Mouse (Mus musculus): ENCODE results near the gene Pygo2. TPM values are rescaled to one million over a fixed set of nuclear protein-coding genes. Genes with fewer than 3 reads are reported as not detected.
A peak's percentile ranks its signal among the peaks of the same experiment; 100 is the strongest.

Pygo2 gene
- polyA plus RNA-seq, 1 experiment from 2014 or later: 52.5 TPM

DNA sequence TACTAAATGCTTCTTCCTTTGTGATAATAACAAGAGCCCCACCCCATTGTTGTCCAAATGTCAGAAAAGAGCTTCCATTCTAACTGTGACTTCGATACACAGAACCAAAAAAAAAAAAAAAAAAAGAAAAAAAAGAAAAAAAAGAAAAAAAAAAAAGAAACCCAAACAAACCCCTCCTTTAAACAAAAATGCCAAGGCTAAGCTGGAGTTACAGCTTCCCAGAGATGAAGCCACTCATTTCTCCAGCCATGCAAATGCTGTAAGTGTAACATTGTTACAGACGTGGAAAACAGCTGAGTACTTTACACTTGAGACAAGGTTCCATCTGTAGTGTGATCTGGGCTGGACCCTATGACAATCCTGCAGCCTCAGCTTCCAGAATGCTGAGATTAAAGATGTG is 12.9 kb upstream of the Pygo2 start:
- Histone ChIP-seq H3K27me3 (no peaks in the 10 kb centered on the region), H3K27ac (replicated peaks) (peak overlapping the region; percentile 87), H3K9ac (replicated peaks) (peak overlapping the region; percentile 62), H3K36me3 (peaks cover 28% of the 10 kb centered on the region), H3K4me2 (replicated peaks) (peak overlapping the region; percentile 94), H3K4me1 (peaks cover 36% of the 10 kb centered on the region), H3K9me3 (no peaks in the 10 kb centered on the region), H3K4me3 (peak overlapping the region; percentile 65)
- WGBS: 25% methylated on average over 2 of the region's 2 CpGs
- ATAC-seq (ENCODE audit: low FRiP score, low read depth): no peak

GRCm38 (mm10) chr3:89417840-89418169 is 12.2 kb upstream of the Pygo2 start:
- Histone ChIP-seq H3K27me3 (no peaks in the 10 kb centered on the region), H3K4me1 (peaks cover 42% of the 10 kb centered on the region), H3K27ac (replicated peaks) (peak overlapping the region; percentile 87), H3K9me3 (no peaks in the 10 kb centered on the region), H3K4me2 (replicated peaks) (peak overlapping the region; percentile 94), H3K36me3 (peaks cover 28% of the 10 kb centered on the region), H3K4me3 (peak overlapping the region; percentile 65), H3K9ac (replicated peaks) (peak overlapping the region; percentile 62)
- 0% methylated on average over 20 of the region's 20 CpGs for WGBS
- peak; percentile 47 for ATAC-seq (ENCODE audit: low FRiP score, low read depth)

- peaks cover 42% of the 10 kb centered on the region for H3K4me1 ChIP-seq
- under 1% methylated on average over 39 of the region's 39 CpGs for WGBS
- ATAC-seq (ENCODE audit: low FRiP score, low read depth): peak; percentile 96
Measured at GRCm38 (mm10) chr3:89418170-89418860, 11.7 kb upstream of the Pygo2 start, which contains the start of the genes Cks1b and Shc1. Gene Cks1b, minus strand, starts transcription at chr3:89418383. Gene Shc1, plus strand, starts transcription at chr3:89418443.

GRCm38 (mm10) chr3:89418861-89419250 is 11.2 kb upstream of the Pygo2 start:
- peaks cover 27% of the 10 kb centered on the region for H3K36me3 ChIP-seq
- 0% methylated on average over 16 of the region's 16 CpGs for WGBS
- peak; percentile 27; the same call in 1 of the 2 replicates for ATAC-seq (ENCODE audit: low FRiP score, low read depth)
- H3K4me3 ChIP-seq: peak overlapping the region; percentile 65
- no peaks in the 10 kb centered on the region for H3K27me3 ChIP-seq
- H3K27ac ChIP-seq (replicated peaks): peak overlapping the region; percentile 87
- peaks cover 42% of the 10 kb centered on the region for H3K4me1 ChIP-seq
- H3K4me2 ChIP-seq (replicated peaks): peak overlapping the region; percentile 94
- H3K9me3 ChIP-seq: no peaks in the 10 kb centered on the region
- peak overlapping the region; percentile 71 for H3K9ac ChIP-seq (replicated peaks)

More at GRCm38 (mm10) chr3:89418170-89418860, 11.7 kb upstream of the Pygo2 start, which contains the start of the genes Cks1b and Shc1:
- peak within 1 kb of the TSS; percentile 65 for H3K4me3 ChIP-seq
- H3K36me3 ChIP-seq: peaks cover 28% of the 10 kb centered on the region
- H3K9me3 ChIP-seq: no peaks in the 10 kb centered on the region
- H3K27me3 ChIP-seq: no peaks in the 10 kb centered on the region
- peak within 1 kb of the TSS; percentile 94 for H3K4me2 ChIP-seq (replicated peaks)
- peak within 1 kb of the TSS; percentile 87 for H3K27ac ChIP-seq (replicated peaks)
- peak within 1 kb of the TSS; percentile 71 for H3K9ac ChIP-seq (replicated peaks)

GRCm38 (mm10) chr3:89419571-89419970 is 10.4 kb upstream of the Pygo2 start:
- peak overlapping the region; percentile 87 for H3K27ac ChIP-seq (replicated peaks)
- peaks cover 42% of the 10 kb centered on the region for H3K4me1 ChIP-seq
- H3K27me3 ChIP-seq: no peaks in the 10 kb centered on the region
- H3K9me3 ChIP-seq: no peaks in the 10 kb centered on the region
- 5% methylated on average over 9 of the region's 9 CpGs for WGBS
- H3K4me2 ChIP-seq (replicated peaks): peak overlapping the region; percentile 94
- peaks cover 21% of the 10 kb centered on the region for H3K36me3 ChIP-seq
- peak overlapping the region; percentile 71 for H3K9ac ChIP-seq (replicated peaks)
- H3K4me3 ChIP-seq: peak overlapping the region; percentile 65
- no peak for ATAC-seq (ENCODE audit: low FRiP score, low read depth)

- Histone ChIP-seq H3K9me3 (no peaks in the 10 kb centered on the region), H3K9ac (replicated peaks) (peak overlapping the region; percentile 71; the same call in 1 of the 2 replicates), H3K4me1 (peaks cover 42% of the 10 kb centered on the region), H3K4me3 (peak overlapping the region; percentile 65), H3K27me3 (no peaks in the 10 kb centered on the region), H3K4me2 (replicated peaks) (peak overlapping the region; percentile 94), H3K36me3 (peaks cover 21% of the 10 kb centered on the region), H3K27ac (replicated peaks) (peak overlapping the region; percentile 87; the same call in 1 of the 2 replicates)
- no peak for ATAC-seq (ENCODE audit: low FRiP score, low read depth)
- 42% methylated on average over 3 of the region's 3 CpGs for WGBS
Measured at GRCm38 (mm10) chr3:89419981-89420380, 10.0 kb upstream of the Pygo2 start.

DNA sequence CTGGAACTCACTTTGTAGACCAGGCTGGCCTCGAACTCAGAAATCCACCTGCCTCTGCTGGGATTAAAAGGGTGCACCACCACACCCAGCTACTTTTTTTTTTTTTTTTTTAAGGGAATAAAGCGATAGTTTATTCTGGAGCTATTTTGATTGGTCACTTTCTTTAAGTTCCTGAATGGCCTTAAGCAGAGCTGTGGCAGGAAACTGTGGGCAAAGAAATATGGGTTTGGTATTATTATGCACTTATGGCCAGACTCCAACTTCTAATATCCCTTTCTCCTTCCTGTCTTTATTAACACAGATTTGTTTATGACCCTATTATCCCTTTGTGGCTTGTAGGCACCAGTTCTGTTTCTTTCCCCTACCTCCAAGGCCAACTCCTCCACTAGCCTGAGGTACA is 9.6 kb upstream of the Pygo2 start:
- ATAC-seq (ENCODE audit: low FRiP score, low read depth): no peak
- no peaks in the 10 kb centered on the region for H3K9me3 ChIP-seq
- WGBS: 78% methylated on average over 2 of the region's 2 CpGs
- peaks cover 21% of the 10 kb centered on the region for H3K36me3 ChIP-seq
- peaks cover 42% of the 10 kb centered on the region for H3K4me1 ChIP-seq
- H3K9ac ChIP-seq (replicated peaks): no peak overlapping the region
- H3K27ac ChIP-seq (replicated peaks): no peak overlapping the region
- H3K4me3 ChIP-seq: no peak overlapping the region
- H3K27me3 ChIP-seq: no peaks in the 10 kb centered on the region
- H3K4me2 ChIP-seq (replicated peaks): peak overlapping the region; percentile 48; the same call in 1 of the 2 replicates

- ATAC-seq (ENCODE audit: low FRiP score, low read depth): peak; percentile 21; the same call in 1 of the 2 replicates
- H3K36me3 ChIP-seq: peaks cover 13% of the 10 kb centered on the region
- peak overlapping the region; percentile 54; the same call in 1 of the 2 replicates for H3K9ac ChIP-seq (replicated peaks)
- WGBS: 2% methylated on average over 11 of the region's 11 CpGs
- peak overlapping the region; percentile 48 for H3K4me2 ChIP-seq (replicated peaks)
- H3K4me3 ChIP-seq: peak overlapping the region; percentile 35
- no peaks in the 10 kb centered on the region for H3K9me3 ChIP-seq
- peaks cover 42% of the 10 kb centered on the region for H3K4me1 ChIP-seq
- H3K27ac ChIP-seq (replicated peaks): 0 out of 2 replicates have a peak overlapping the region, but pooled peaks have one; percentile 26
- no peaks in the 10 kb centered on the region for H3K27me3 ChIP-seq
Measured at GRCm38 (mm10) chr3:89421002-89421774, 8.8 kb upstream of the Pygo2 start.

- no peaks in the 10 kb centered on the region for H3K27me3 ChIP-seq
- H3K36me3 ChIP-seq: peaks cover 11% of the 10 kb centered on the region
- H3K4me2 ChIP-seq (replicated peaks): peak overlapping the region; percentile 48
- no peak for ATAC-seq (ENCODE audit: low FRiP score, low read depth)
- peak overlapping the region; percentile 35 for H3K4me3 ChIP-seq
- peaks cover 38% of the 10 kb centered on the region for H3K4me1 ChIP-seq
- no peaks in the 10 kb centered on the region for H3K9me3 ChIP-seq
- 7% methylated on average over 22 of the region's 22 CpGs for WGBS
- H3K9ac ChIP-seq (replicated peaks): peak overlapping the region; percentile 54
- 0 out of 2 replicates have a peak overlapping the region, but pooled peaks have one; percentile 26 for H3K27ac ChIP-seq (replicated peaks)
Measured at GRCm38 (mm10) chr3:89421810-89422473, 8.1 kb upstream of the Pygo2 start.

DNA sequence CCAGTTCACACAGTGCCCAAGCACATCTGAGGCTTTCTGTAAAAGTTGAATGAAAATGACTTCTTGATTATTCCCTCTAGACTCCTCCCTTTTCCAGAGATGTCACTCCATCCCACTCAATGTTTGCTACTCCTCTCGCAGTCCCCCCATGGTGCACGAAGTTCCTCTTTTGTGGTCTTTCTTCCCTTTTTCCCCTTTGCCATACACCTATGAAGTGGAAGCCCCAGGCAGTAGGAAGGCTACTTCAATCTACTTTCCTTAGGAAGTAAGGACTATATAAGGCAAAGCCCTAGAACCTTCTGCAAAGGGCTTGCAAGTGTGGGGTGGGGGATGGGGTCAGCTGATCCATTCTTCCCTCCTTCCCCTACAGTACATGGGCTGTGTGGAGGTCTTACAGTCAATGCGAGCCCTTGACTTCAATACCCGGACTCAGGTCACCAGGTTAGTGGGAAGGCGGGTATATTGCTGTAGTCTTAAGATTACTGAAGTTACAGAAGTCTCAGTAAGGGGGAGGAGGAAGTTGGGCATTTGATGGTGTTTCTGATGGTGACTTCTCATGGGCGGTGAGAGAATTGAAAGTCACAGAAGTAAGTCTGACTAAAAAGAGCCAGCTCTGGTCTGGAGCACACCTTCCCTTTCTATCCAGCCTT is 7.3 kb upstream of the Pygo2 start:
- no peak for ATAC-seq (ENCODE audit: low FRiP score, low read depth)
- no peaks in the 10 kb centered on the region for H3K9me3 ChIP-seq
- H3K4me2 ChIP-seq (replicated peaks): peak overlapping the region; percentile 48
- H3K9ac ChIP-seq (replicated peaks): peak overlapping the region; percentile 54; the same call in 1 of the 2 replicates
- peaks cover 18% of the 10 kb centered on the region for H3K36me3 ChIP-seq
- peak overlapping the region; percentile 35 for H3K4me3 ChIP-seq
- H3K27me3 ChIP-seq: no peaks in the 10 kb centered on the region
- no peak overlapping the region for H3K27ac ChIP-seq (replicated peaks)
- WGBS: 77% methylated on average over 6 of the region's 6 CpGs
- peaks cover 32% of the 10 kb centered on the region for H3K4me1 ChIP-seq

DNA sequence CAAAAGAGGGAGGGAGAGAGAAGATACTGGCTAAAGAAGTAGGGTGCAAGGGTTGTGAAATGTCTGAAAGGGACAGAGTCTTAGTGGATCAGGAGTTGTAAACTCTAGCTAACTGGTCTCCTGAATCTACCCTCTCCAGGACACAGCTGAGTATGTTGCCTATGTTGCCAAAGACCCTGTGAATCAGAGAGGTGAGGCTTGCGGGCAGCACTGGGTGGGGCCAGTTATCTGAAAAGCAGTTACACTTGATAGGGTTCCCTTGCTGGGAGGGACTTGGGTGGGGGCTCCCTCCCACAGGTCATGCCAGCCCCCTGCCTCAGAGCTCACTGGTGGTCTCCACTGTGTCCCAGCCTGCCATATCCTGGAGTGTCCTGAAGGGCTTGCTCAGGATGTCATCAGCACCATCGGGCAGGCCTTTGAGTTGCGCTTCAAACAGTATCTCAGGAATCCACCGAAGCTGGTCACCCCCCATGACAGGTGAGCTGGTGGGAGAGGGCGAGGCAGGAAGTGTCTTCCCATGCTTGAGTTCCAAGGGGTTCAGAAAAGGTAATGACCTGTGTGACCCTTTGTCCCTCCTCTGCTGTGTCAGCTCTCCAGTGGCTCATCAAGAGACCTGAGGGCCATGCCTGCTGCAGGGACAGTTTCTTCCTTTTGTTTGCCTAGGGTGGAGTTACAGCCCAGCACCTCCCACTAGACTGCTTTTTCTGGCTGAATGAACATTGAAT is 5.4 kb upstream of the Pygo2 start:
- 98% methylated on average over 5 of the region's 5 CpGs for WGBS
- Histone ChIP-seq H3K27me3 (no peaks in the 10 kb centered on the region), H3K9me3 (no peaks in the 10 kb centered on the region), H3K4me2 (replicated peaks) (no peak overlapping the region), H3K9ac (replicated peaks) (no peak overlapping the region), H3K36me3 (peaks cover 18% of the 10 kb centered on the region), H3K4me3 (no peak overlapping the region), H3K27ac (replicated peaks) (no peak overlapping the region), H3K4me1 (peaks cover 28% of the 10 kb centered on the region)
- ATAC-seq (ENCODE audit: low FRiP score, low read depth): no peak
